Mouse (Mus musculus) C2C12 (cell line): ENCODE data around the gene Bahcc1.

Experiments
- CTCF ChIP-seq: IDR thresholded peaks from one replicate; pipeline ENCODE4 v1.5.1; 2011; ENCODE audit not compliant: control insufficient read depth, insufficient read depth, insufficient read length
- MYOG ChIP-seq: IDR thresholded peaks from one replicate; pipeline ENCODE4 v1.6.1; 2011; ENCODE audit not compliant: control insufficient read depth, insufficient read length; ENCODE audit errors: extremely low read depth

DNA sequence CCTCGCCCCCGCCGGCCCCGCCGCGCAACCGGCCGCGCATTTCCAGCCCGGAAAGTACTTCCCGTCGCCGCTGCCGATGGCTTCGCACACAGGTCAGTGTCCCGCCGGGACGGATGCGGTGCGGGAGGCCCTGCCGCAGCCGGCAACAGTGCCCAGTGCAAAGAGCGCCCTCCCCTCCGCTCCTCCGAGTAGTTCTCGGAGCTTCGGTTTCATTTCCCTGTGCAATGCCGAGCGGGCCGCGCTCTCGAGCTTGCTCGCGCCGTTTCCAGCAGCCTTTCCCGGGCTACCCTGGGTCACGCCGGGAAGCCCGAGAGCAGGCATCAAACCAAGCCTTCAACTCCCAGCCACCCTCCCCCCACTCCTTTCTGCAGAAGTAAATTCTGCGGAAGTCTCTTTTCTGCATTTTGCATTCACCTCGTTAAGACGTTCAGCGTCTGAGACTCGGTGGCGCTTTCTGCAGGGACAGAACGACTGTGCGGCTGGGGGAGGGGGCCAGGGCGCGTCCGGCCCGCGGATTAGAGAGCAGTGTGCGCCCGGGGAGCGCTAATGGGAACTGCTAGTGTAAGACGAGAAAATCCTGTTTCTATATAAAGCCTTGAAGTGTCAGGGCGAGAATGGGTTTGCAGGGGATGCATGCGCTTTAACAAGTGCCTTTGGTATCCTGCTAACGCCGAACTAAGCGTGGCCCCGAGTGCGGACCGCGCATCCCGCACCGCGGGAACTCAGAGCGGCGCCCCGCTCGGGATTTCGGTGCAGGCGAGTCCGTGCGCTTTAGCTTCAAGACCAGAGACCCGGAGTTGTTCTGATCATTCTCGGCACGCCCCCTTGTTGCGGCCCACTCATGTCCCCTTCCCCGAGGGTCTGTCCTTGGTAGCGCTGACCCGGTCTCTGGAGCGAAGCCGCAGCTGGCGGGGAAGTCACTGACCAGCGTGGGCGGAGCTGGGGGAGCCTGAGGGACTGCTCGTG lies 4.7 kb downstream of the Bahcc1 start:
- peak; percentile 7 for TF ChIP-seq CTCF
- no peak for TF ChIP-seq MYOG
